Mouse (Mus musculus): ENCODE results near the gene Cenpk. TPM values are rescaled to one million over a fixed set of nuclear protein-coding genes. Genes with fewer than 3 reads are reported as not detected.

The Cenpk gene
- total and polyA plus RNA-seq, 3 experiments, result 8.9 to 408 (median 20.3) TPM

DNA sequence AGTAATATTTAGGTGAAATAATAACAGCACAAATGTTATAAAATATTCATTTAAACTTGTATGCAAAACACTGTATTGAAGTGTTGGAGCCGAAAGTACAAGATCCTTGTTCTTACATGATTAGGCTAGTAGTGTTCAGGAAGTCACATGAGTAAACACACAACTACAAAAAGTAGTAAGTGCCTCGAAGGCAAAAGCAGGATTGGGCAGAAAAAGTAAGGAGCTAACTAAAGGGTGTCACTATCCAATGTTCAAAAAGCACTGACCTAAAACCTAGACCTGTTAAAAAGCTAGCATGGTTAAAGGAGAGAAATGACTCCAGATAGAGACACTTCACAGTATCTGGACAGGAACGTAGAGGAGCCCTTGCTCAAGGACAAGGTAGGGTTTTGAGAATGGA lies 933 bp upstream of the Cenpk start:
- peak; percentile 68; the same call in 1 of the 2 replicates for TF ChIP-seq USF1 (IDR thresholded peaks at IDR 0.05; ENCODE audit: low read depth, low read length)
- TF ChIP-seq MYC (IDR thresholded peaks at IDR 0.05; ENCODE audit: low read depth, low read length), result no peak
- Histone ChIP-seq H3K9me3 (replicated peaks; ENCODE audit: insufficient read depth, low read length) (no peaks in the 10 kb centered on the region), H3K4me3 (ENCODE audit: control insufficient read depth in 1 of 2, insufficient read depth in 1 of 2, low read depth in 2 of 2, low read length in 2 of 2) (peak overlapping the region; percentile 61 to 92), H3K27me3 (ENCODE audit: control insufficient read depth in 1 of 2, insufficient read depth in 2 of 2, low read length in 2 of 2) (no peaks in the 10 kb centered on the region), H3K36me3 (ENCODE audit: control insufficient read depth in 1 of 2, insufficient read depth in 2 of 2, low read length in 2 of 2) (peaks cover 0 to 25% of the 10 kb centered on the region in 2 experiments; a peak in 3 of 4 replicates), H3K79me2 (ENCODE audit: control insufficient read depth, insufficient read depth, low read length, poor library complexity) (peaks cover 27% of the 10 kb centered on the region), H3K9ac (ENCODE audit: control insufficient read depth, low read depth, low read length, poor library complexity, severe bottlenecking) (peak overlapping the region; percentile 93), H3K4me1 (ENCODE audit: control insufficient read depth in 1 of 2, insufficient read depth in 2 of 2, low read length in 2 of 2) (peaks cover 3 to 8% of the 10 kb centered on the region in 2 experiments), H3K27ac (ENCODE audit: control insufficient read depth, low read depth, low read length) (peak overlapping the region; percentile 51)
- peak; percentile 49 for DNase-seq (ENCODE audit: low read depth, low spot score)

DNA sequence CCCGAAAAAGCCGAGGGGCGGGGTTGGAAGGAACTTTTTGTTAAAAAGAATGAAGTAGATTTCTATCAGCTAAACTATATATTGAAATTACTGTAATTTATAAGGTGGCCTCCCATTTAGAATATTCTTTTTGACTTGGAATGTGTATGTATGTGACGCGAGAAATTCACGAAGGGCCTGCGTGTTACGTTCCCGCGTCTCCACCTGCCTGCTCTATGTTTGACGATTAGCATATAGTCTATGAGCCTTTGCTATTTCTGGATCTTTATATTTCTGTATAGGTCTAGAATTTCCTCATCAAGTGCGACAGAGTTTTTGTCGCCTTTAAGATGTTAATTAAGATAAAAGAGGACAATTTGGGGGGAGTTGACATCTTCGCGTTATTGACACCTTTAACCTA lies 770 bp downstream of the Cenpk start:
- peak overlapping the region; percentile 76 for H3K27ac ChIP-seq (ENCODE audit: control insufficient read depth, low read depth, low read length)

DNA sequence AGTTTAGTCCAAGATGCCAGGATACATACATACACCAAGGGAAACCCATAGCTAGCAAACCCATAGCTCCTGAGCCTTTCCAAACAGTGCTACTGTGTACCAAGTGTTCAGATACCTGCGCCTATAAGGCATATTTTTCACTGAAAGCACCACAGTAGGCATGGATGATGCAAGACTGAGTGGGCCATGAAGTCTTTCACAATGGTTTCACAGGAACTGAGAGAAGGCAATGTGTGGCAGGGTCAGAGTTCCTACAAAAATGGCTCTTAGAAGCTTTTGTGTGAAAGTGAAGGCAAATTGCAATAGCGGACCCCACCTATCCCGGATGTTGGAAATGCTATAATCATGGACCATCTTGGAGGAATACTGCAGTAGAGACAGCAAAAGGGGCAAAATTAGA lies 30.6 kb downstream of the Cenpk start:
- no peaks in the 10 kb centered on the region for H3K36me3 ChIP-seq (ENCODE audit: control insufficient read depth in 1 of 2, insufficient read depth in 2 of 2, low read length in 2 of 2)
- no peaks in the 10 kb centered on the region for H3K79me2 ChIP-seq (ENCODE audit: control insufficient read depth, insufficient read depth, low read length, poor library complexity)
- H3K9me3 ChIP-seq (replicated peaks; ENCODE audit: insufficient read depth, low read length), result no peaks in the 10 kb centered on the region
- no peak overlapping the region for H3K9ac ChIP-seq (ENCODE audit: control insufficient read depth, low read depth, low read length, poor library complexity, severe bottlenecking)
- no peak for DNase-seq (ENCODE audit: low read depth, low spot score)
- TF ChIP-seq ELF1 (IDR thresholded peaks at IDR 0.05; ENCODE audit: low read depth, low read length) (no peak), USF1 (IDR thresholded peaks at IDR 0.05; ENCODE audit: low read depth, low read length) (no peak), ZNF384 (IDR thresholded peaks at IDR 0.05; ENCODE audit: low read depth, low read length) (no peak), UBTF (IDR thresholded peaks at IDR 0.05; ENCODE audit: borderline replicate concordance, insufficient read depth, low read depth, low read length) (no peak), CHD1 (IDR thresholded peaks at IDR 0.05; ENCODE audit: low read depth, low read length) (no peak), MAZ (IDR thresholded peaks at IDR 0.05; ENCODE audit: low read depth, low read length) (no peak), RAD21 (IDR thresholded peaks at IDR 0.05; ENCODE audit: low read depth, low read length) (no peak), TCF12 (IDR thresholded peaks at IDR 0.05; ENCODE audit: low read depth, low read length) (no peak), JUND (IDR thresholded peaks at IDR 0.05; ENCODE audit: low read depth, low read length) (no peak), MEF2A (IDR thresholded peaks at IDR 0.05; ENCODE audit: extremely low read depth, insufficient replicate concordance, low read depth, low read length, poor library complexity, severe bottlenecking) (no peak), POLR2AphosphoS2 (IDR thresholded peaks at IDR 0.05; ENCODE audit: low read length) (no peak), ETS1 (IDR thresholded peaks at IDR 0.05; ENCODE audit: low read depth, low read length) (no peak), CHD2 (IDR thresholded peaks at IDR 0.05; ENCODE audit: low read length) (no peak), POLR2AphosphoS5 (IDR thresholded peaks at IDR 0.05; ENCODE audit: borderline replicate concordance, low read depth, low read length) (no peak), MYB (IDR thresholded peaks at IDR 0.05; ENCODE audit: low read depth, low read length) (no peak)
- no peaks in the 10 kb centered on the region; a peak in 1 of 4 replicates for H3K27me3 ChIP-seq (ENCODE audit: control insufficient read depth in 1 of 2, insufficient read depth in 2 of 2, low read length in 2 of 2)
- no peak overlapping the region for H3K27ac ChIP-seq (ENCODE audit: control insufficient read depth, low read depth, low read length)
- no peaks in the 10 kb centered on the region for H3K4me1 ChIP-seq (ENCODE audit: control insufficient read depth in 1 of 2, insufficient read depth in 2 of 2, low read length in 2 of 2)
- no peak overlapping the region for H3K4me3 ChIP-seq (ENCODE audit: control insufficient read depth in 1 of 2, insufficient read depth in 1 of 2, low read depth in 2 of 2, low read length in 2 of 2)

More for the DNA sequence above, 770 bp downstream of the Cenpk start:
- H3K27me3 ChIP-seq (ENCODE audit: control insufficient read depth in 1 of 2, insufficient read depth in 2 of 2, low read length in 2 of 2), result no peaks in the 10 kb centered on the region
- no peaks in the 10 kb centered on the region for H3K9me3 ChIP-seq (replicated peaks; ENCODE audit: insufficient read depth, low read length)
- H3K79me2 ChIP-seq (ENCODE audit: control insufficient read depth, insufficient read depth, low read length, poor library complexity), result peaks cover 27% of the 10 kb centered on the region
- TF ChIP-seq ZMIZ1 (IDR thresholded peaks at IDR 0.05; ENCODE audit: low read depth, low read length) (no peak), POLR2A (IDR thresholded peaks at IDR 0.05; ENCODE audit: control insufficient read depth in 1 of 2, insufficient read depth in 1 of 2, low read depth in 1 of 2, low read length in 2 of 2, poor library complexity in 1 of 2) (no peak), MYB (IDR thresholded peaks at IDR 0.05; ENCODE audit: low read depth, low read length) (no peak)
- DNase-seq (ENCODE audit: low read depth, low spot score), result no peak
- peaks cover 0 to 23% of the 10 kb centered on the region in 2 experiments; a peak in 3 of 4 replicates for H3K36me3 ChIP-seq (ENCODE audit: control insufficient read depth in 1 of 2, insufficient read depth in 2 of 2, low read length in 2 of 2)
- H3K4me3 ChIP-seq (ENCODE audit: control insufficient read depth in 1 of 2, insufficient read depth in 1 of 2, low read depth in 2 of 2, low read length in 2 of 2), result peak overlapping the region; percentile 48 to 83
- H3K9ac ChIP-seq (ENCODE audit: control insufficient read depth, low read depth, low read length, poor library complexity, severe bottlenecking), result peak overlapping the region; percentile 96
- H3K4me1 ChIP-seq (ENCODE audit: control insufficient read depth in 1 of 2, insufficient read depth in 2 of 2, low read length in 2 of 2), result peaks cover 3 to 8% of the 10 kb centered on the region in 2 experiments
